Mouse (Mus musculus): ENCODE results near the gene Samm50.
A peak's percentile ranks its signal among the peaks of the same experiment; 100 is the strongest.

The Samm50 gene

GRCm38 (mm10) chr15:84238552-84238951 is 46.5 kb downstream of the Samm50 start:
- DNase-seq (ENCODE audit: low spot score) = no peak

GRCm38 (mm10) chr15:84238991-84239401 is 47.0 kb downstream of the Samm50 start:
- DNase-seq (ENCODE audit: low spot score) = no peak

GRCm38 (mm10) chr15:84241520-84241919 is 49.5 kb downstream of the Samm50 start:
- DNase-seq (ENCODE audit: low spot score) = no peak

- DNase-seq (ENCODE audit: low spot score) = no peak
Measured at GRCm38 (mm10) chr15:84245104-84245503, 53.1 kb downstream of the Samm50 start.

GRCm38 (mm10) chr15:84246195-84246594 is 54.2 kb downstream of the Samm50 start:
- no peak for DNase-seq (ENCODE audit: low spot score)

- no peak for DNase-seq (ENCODE audit: low spot score)
Measured at GRCm38 (mm10) chr15:84247309-84247708, 55.3 kb downstream of the Samm50 start.

GRCm38 (mm10) chr15:84251227-84251626 is 59.2 kb downstream of the Samm50 start:
- DNase-seq (ENCODE audit: low spot score) = no peak

GRCm38 (mm10) chr15:84252645-84253044 is 60.6 kb downstream of the Samm50 start:
- no peak for DNase-seq (ENCODE audit: low spot score)

- no peak for DNase-seq (ENCODE audit: low spot score)
Measured at GRCm38 (mm10) chr15:84253757-84254156, 61.7 kb downstream of the Samm50 start.

- DNase-seq (ENCODE audit: low spot score) = no peak
Measured at GRCm38 (mm10) chr15:84254387-84254786, 62.3 kb downstream of the Samm50 start.

GRCm38 (mm10) chr15:84256254-84256850 is 64.3 kb downstream of the Samm50 start:
- DNase-seq (ENCODE audit: low spot score) = no peak

GRCm38 (mm10) chr15:84256864-84257263 is 64.8 kb downstream of the Samm50 start:
- DNase-seq (ENCODE audit: low spot score) = no peak

GRCm38 (mm10) chr15:84258602-84259355 is 66.7 kb downstream of the Samm50 start:
- DNase-seq (ENCODE audit: low spot score) = peak; percentile 59

GRCm38 (mm10) chr15:84260123-84260822 is 68.2 kb downstream of the Samm50 start:
- DNase-seq (ENCODE audit: low spot score) = peak; percentile 51

- DNase-seq (ENCODE audit: low spot score) = no peak
Measured at GRCm38 (mm10) chr15:84262630-84263029, 70.6 kb downstream of the Samm50 start.

- no peak for DNase-seq (ENCODE audit: low spot score)
Measured at GRCm38 (mm10) chr15:84263573-84263972, 71.5 kb downstream of the Samm50 start.

- no peak for DNase-seq (ENCODE audit: low spot score)
Measured at GRCm38 (mm10) chr15:84265141-84265540, 73.1 kb downstream of the Samm50 start.

- DNase-seq (ENCODE audit: low spot score) = no peak
Measured at GRCm38 (mm10) chr15:84266290-84266689, 74.2 kb downstream of the Samm50 start.

All from c-Kit-positive CD71-positive TER-119-positive erythroid progenitor cells, embryonic 14.5 days (primary cell).